In the genomic region with DNA sequence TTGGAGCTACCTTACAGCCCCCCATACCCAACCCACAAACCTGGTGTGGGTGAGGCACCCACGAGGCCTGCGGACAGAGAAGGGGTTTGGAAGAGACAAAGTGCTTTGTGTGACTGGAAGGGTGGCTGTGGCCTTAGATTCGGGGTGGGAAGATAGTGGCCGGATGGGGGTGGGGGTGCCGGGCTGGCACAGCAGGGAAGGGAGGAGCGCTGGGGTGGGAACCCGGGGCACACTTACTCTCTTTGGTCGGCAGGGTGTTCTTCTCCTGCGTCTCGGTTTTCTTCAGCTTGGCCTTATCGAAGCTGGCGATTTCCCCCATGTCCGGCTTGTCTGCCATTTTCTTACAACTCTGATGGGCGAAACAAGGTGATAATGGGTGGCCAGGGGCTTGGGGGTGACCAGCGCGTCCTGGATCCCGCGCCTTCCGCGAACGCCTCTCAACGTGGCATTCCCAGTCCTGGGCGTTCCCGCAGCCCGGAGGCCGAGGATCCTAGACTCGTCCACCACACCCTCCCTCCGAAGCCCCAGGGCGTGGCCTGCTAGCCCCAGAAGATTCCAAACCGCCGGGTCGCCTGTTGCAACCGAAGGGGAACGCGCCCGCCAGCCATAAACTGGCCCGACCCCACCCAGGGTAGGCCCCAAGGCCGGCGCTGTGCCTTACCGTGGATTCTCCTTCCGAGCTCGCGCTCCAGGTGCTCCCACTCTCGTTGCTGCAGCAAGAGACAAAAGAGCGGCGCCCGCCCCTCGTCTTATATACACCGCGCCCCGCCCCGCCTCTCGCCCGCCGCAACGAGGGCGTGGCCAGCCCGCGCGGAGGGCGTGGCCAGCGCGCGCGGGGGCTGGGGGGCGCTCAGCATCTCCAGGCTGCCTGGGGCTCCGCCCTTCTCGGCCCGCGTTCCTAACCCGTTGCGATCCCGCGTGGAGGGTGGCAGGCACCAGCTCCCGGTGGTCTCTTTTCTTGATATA, we compare ENCODE assay signal across 7 mouse cellular contexts. TPM values are rescaled to one million over a fixed set of nuclear protein-coding genes. Genes with fewer than 3 reads are reported as not detected.
A peak's percentile ranks its signal among the peaks of the same experiment; 100 is the strongest.
DNase-seq lines count a peak whose midpoint lies in the region; ATAC-seq lines count a peak whose summit lies in the region.

No protein-coding gene starts in this region.

- under 1% methylated on average over 70 of the region's 75 CpGs for WGBS in intestine, embryonic 16.5 days
- under 1% methylated on average over 75 of the region's 75 CpGs for WGBS in midbrain, embryonic 10.5 days

- H3K27ac ChIP-seq in intestine, embryonic 16.5 days (ENCODE audit: low read length), result peak overlapping the region; percentile 95
- H3K27ac ChIP-seq in midbrain, embryonic 10.5 days (replicated peaks), result peak overlapping the region; percentile 98

- H3K4me3 ChIP-seq in intestine, embryonic 16.5 days (ENCODE audit: low read length), result peak overlapping the region; percentile 78
- H3K4me3 ChIP-seq in midbrain, embryonic 10.5 days, result peak overlapping the region; percentile 96

- intact Hi-C loops in gastrocnemius, postnatal 36 days (cut with DNase I), result no loop called here
- intact Hi-C loops in left cerebral cortex, postnatal 36 days (cut with DNase I), result loop anchor here (2.0 kb wide), 1 partner anchor 59 kb away; a partner anchor contains a TSS

- no peaks in the 10 kb centered on the region for H3K27me3 ChIP-seq in intestine, embryonic 16.5 days (replicated peaks; ENCODE audit: control insufficient read depth, insufficient read depth, low read length)
- peaks cover 18% of the 10 kb centered on the region for H3K27me3 ChIP-seq in midbrain, embryonic 10.5 days (ENCODE audit: low read depth, poor library complexity, severe bottlenecking)

- H3K9ac ChIP-seq in intestine, embryonic 16.5 days (ENCODE audit: low read depth, low read length), result peak overlapping the region; percentile 95

- no peaks in the 10 kb centered on the region for H3K36me3 ChIP-seq in intestine, embryonic 16.5 days (ENCODE audit: control insufficient read depth, insufficient read depth, low read length)
- no peaks in the 10 kb centered on the region for H3K36me3 ChIP-seq in midbrain, embryonic 10.5 days

- peak overlapping the region; percentile 76 for H3K4me2 ChIP-seq in intestine, embryonic 16.5 days (ENCODE audit: low read depth, low read length)

- peaks cover 22% of the 10 kb centered on the region for H3K4me1 ChIP-seq in intestine, embryonic 16.5 days (ENCODE audit: control insufficient read depth, insufficient read depth, low read length)
- H3K4me1 ChIP-seq in midbrain, embryonic 10.5 days, result peaks cover 29% of the 10 kb centered on the region

- DNase-seq in adrenal gland, adult 18-20 months (ENCODE audit: low spot score in 2 of 2), result peak; percentile 87 to 88
- DNase-seq in embryo, embryonic 11 days, result peak; percentile 91
- peak; percentile 72 to 91 for DNase-seq in gastrocnemius, postnatal 36 days
- peak; percentile 85 to 90 for DNase-seq in left cerebral cortex, postnatal 36 days (ENCODE audit: low spot score in 2 of 2)
- peak; percentile 90 for DNase-seq in midbrain, embryonic 10.5 days (ENCODE audit: low spot score)
- peak; percentile 92 for DNase-seq in right cerebral cortex, postnatal 4 days

- H3K9me3 ChIP-seq in intestine, embryonic 16.5 days (ENCODE audit: control insufficient read depth, low read length), result no peaks in the 10 kb centered on the region
- no peaks in the 10 kb centered on the region for H3K9me3 ChIP-seq in midbrain, embryonic 10.5 days (replicated peaks)

- ATAC-seq in intestine, embryonic 16.5 days, result peak; percentile 75

RNA-seq across cellular contexts. Expression of a gene that starts 0.6 kb away (rescaled TPM):
- total RNA-seq in adrenal gland, adult 18-20 months (2021), result 100 to 1,000 TPM; 151 to 215 TPM
- total RNA-seq in gastrocnemius, postnatal 36 days (2021), result 10 to 100 TPM; 61.2 to 79.8 TPM
- 1,797 and 1,804 TPM in 2 replicates for polyA plus RNA-seq in intestine, embryonic 16.5 days (2015; fragmentation: Nextera tagmentation; extraction: Ambion mirVana)
- 100 to 1,000 TPM; 504 to 568 TPM for total RNA-seq in left cerebral cortex, postnatal 36 days (2021)
- polyA plus RNA-seq in midbrain, embryonic 10.5 days (2016; fragmentation: Nextera tagmentation; extraction: Ambion mirVana), result 2,755 and 2,780 TPM in 2 replicates

RNA-seq across cellular contexts. Expression of a gene that starts 58.2 kb away (rescaled TPM):
- 100 to 1,000 TPM in 1 of 2 experiments, 10 to 100 TPM in 1; 95.6 to 101 TPM for total RNA-seq in adrenal gland, adult 18-20 months (2021)
- 100 to 1,000 TPM; 150 TPM for total RNA-seq in gastrocnemius, postnatal 36 days (2021)
- polyA plus RNA-seq in intestine, embryonic 16.5 days (2015; fragmentation: Nextera tagmentation; extraction: Ambion mirVana), result 23.8 and 24.6 TPM in 2 replicates
- 10 to 100 TPM; 64.1 to 71.5 TPM for total RNA-seq in left cerebral cortex, postnatal 36 days (2021)
- polyA plus RNA-seq in midbrain, embryonic 10.5 days (2016; fragmentation: Nextera tagmentation; extraction: Ambion mirVana), result 24.0 and 25.6 TPM in 2 replicates

Comparison
In these comparisons a context has a peak if more than half of its experiments do, and no peak if none do; other contexts are left out.
1. Peak in every context shown above with its lines: DNase-seq, ATAC-seq, H3K4me3 ChIP-seq and H3K27ac ChIP-seq.